ENCODE assay signal across 16 mouse cellular contexts in genomic region chr1:182362703-182363102, GRCm38 (mm10). TPM values are rescaled to one million over a fixed set of nuclear protein-coding genes. Genes with fewer than 3 reads are reported as not detected.
DNase-seq lines count a peak whose midpoint lies in the region; ATAC-seq and TF ChIP-seq lines count a peak whose summit lies in the region.
"Had no signal": no experiment of that assay in that cellular context is flagged by ENCODE, and none has a peak within 500 bp of the region (broad histone marks: within the 10 kb centered on the region; RNA-seq: fewer than 3 reads in every experiment).

No protein-coding gene starts in this region.

- no peak overlapping the region for H3K4me2 ChIP-seq in hindbrain, embryonic 14.5 days (replicated peaks)
- no peak overlapping the region for H3K4me2 ChIP-seq in hindbrain, embryonic 12.5 days (replicated peaks)
- H3K4me2 ChIP-seq in liver, embryonic 12.5 days: no peak overlapping the region
- peak overlapping the region; percentile 73 for H3K4me2 ChIP-seq in myocyte (ENCODE audit: low read depth)
- H3K4me2 ChIP-seq: limb, embryonic 13.5 days had no signal

- H3K79me2 ChIP-seq in myocyte (ENCODE audit: control insufficient read depth, insufficient read depth): no peaks in the 10 kb centered on the region

- H3K4me3 ChIP-seq in hindbrain, embryonic 14.5 days (replicated peaks; ENCODE audit: low read length): no peak overlapping the region
- H3K4me3 ChIP-seq in hindbrain, embryonic 12.5 days: no peak overlapping the region
- no peak overlapping the region for H3K4me3 ChIP-seq in liver, embryonic 12.5 days
- no peak overlapping the region for H3K4me3 ChIP-seq in myocyte
- H3K4me3 ChIP-seq: layer of hippocampus, adult 2 months; limb, embryonic 13.5 days had no signal

- no peak overlapping the region for H3K9ac ChIP-seq in hindbrain, embryonic 14.5 days
- no peak overlapping the region for H3K9ac ChIP-seq in hindbrain, embryonic 12.5 days
- no peak overlapping the region for H3K9ac ChIP-seq in liver, embryonic 12.5 days
- H3K9ac ChIP-seq: limb, embryonic 13.5 days had no signal

- H3K4me1 ChIP-seq in hindbrain, embryonic 14.5 days (replicated peaks; ENCODE audit: control insufficient read depth, insufficient read depth, low read length): no peaks in the 10 kb centered on the region
- 0 out of 2 replicates have a peak, but pooled peaks cover 3% of the 10 kb centered on the region for H3K4me1 ChIP-seq in hindbrain, embryonic 12.5 days
- 0 out of 2 replicates have a peak, but pooled peaks cover 7% of the 10 kb centered on the region for H3K4me1 ChIP-seq in liver, embryonic 12.5 days
- H3K4me1 ChIP-seq: limb, embryonic 13.5 days had no signal

- WGBS in hindbrain, embryonic 14.5 days: 93% methylated on average over 5 of the region's 5 CpGs
- WGBS in hindbrain, embryonic 12.5 days: 89% methylated on average over 5 of the region's 5 CpGs
- 82% methylated on average over 5 of the region's 5 CpGs for WGBS in liver, embryonic 12.5 days (ENCODE audit: insufficient replicate concordance)

- no peaks in the 10 kb centered on the region for H3K36me3 ChIP-seq in hindbrain, embryonic 14.5 days (replicated peaks; ENCODE audit: control insufficient read depth, insufficient read depth)
- no peaks in the 10 kb centered on the region for H3K36me3 ChIP-seq in hindbrain, embryonic 12.5 days
- H3K36me3 ChIP-seq in liver, embryonic 12.5 days: no peaks in the 10 kb centered on the region
- H3K36me3 ChIP-seq in myocyte (ENCODE audit: control insufficient read depth, insufficient read depth): no peaks in the 10 kb centered on the region
- H3K36me3 ChIP-seq: limb, embryonic 13.5 days had no signal

- DNase-seq in hindbrain, embryonic 14.5 days (ENCODE audit: low spot score): peak; percentile 5
- DNase-seq in c-Kit-negative CD71-positive TER-119-positive erythroid progenitor cells, embryonic 14.5 days (ENCODE audit: low read depth, low spot score): peak; percentile 31
- DNase-seq in layer of hippocampus, postnatal 25 days (ENCODE audit: extremely low spot score in 1 of 2, low spot score in 1 of 2): no peak
- no peak for DNase-seq in kidney, adult 8-10 months
- no peak for DNase-seq in thymus, postnatal 14 days
- DNase-seq: adrenal gland, postnatal 36 days; cerebellum, adult 9-10 months; heart, postnatal 4 days; thymus, adult 18-20 months had no signal

- H3ac ChIP-seq in myocyte (ENCODE audit: control insufficient read depth, insufficient read length): no peak overlapping the region

- TF ChIP-seq POLR2A in myocyte (IDR thresholded peaks at IDR 0.05; ENCODE audit: insufficient read length, low read depth): no peak

- H3K27me3 ChIP-seq in hindbrain, embryonic 14.5 days (ENCODE audit: control insufficient read depth, insufficient read depth, low read length): no peaks in the 10 kb centered on the region
- no peaks in the 10 kb centered on the region for H3K27me3 ChIP-seq in hindbrain, embryonic 12.5 days
- H3K27me3 ChIP-seq in liver, embryonic 12.5 days (replicated peaks): peaks cover 18% of the 10 kb centered on the region
- H3K27me3 ChIP-seq in myocyte (ENCODE audit: control insufficient read depth, insufficient read depth, insufficient read length): no peaks in the 10 kb centered on the region
- H3K27me3 ChIP-seq: limb, embryonic 13.5 days had no signal

- no peak overlapping the region for H3K27ac ChIP-seq in hindbrain, embryonic 14.5 days
- H3K27ac ChIP-seq in hindbrain, embryonic 12.5 days: no peak overlapping the region
- no peak overlapping the region for H3K27ac ChIP-seq in liver, embryonic 12.5 days
- H3K27ac ChIP-seq: layer of hippocampus, adult 2 months; limb, embryonic 13.5 days had no signal

- H3K9me3 ChIP-seq in hindbrain, embryonic 14.5 days (ENCODE audit: control insufficient read depth, low read length): no peaks in the 10 kb centered on the region
- no peaks in the 10 kb centered on the region for H3K9me3 ChIP-seq in hindbrain, embryonic 12.5 days (replicated peaks)
- no peaks in the 10 kb centered on the region for H3K9me3 ChIP-seq in liver, embryonic 12.5 days (replicated peaks)
- H3K9me3 ChIP-seq: limb, embryonic 13.5 days had no signal

- ATAC-seq in hindbrain, embryonic 14.5 days (ENCODE audit: low FRiP score): no peak
- no peak for ATAC-seq in hindbrain, embryonic 12.5 days (ENCODE audit: low FRiP score)
- ATAC-seq in liver, embryonic 12.5 days: peak; percentile 68
- ATAC-seq: forebrain, embryonic 14.5 days; midbrain, embryonic 16.5 days had no signal

TF ChIP-seq in myocyte, 11 proteins besides CTCF, POLR2A, EP300 and RAD21:
- TF ChIP-seq TCF12 (IDR thresholded peaks at IDR 0.05; ENCODE audit: insufficient read depth, poor library complexity, severe bottlenecking) (no peak), MAX (IDR thresholded peaks at IDR 0.05; ENCODE audit: low read depth) (no peak), REST (IDR thresholded peaks at IDR 0.05; ENCODE audit: insufficient read depth, insufficient read length) (no peak), CEBPB (IDR thresholded peaks at IDR 0.05; ENCODE audit: insufficient read depth, poor library complexity, severe bottlenecking) (no peak), E2F4 (IDR thresholded peaks at IDR 0.05; ENCODE audit: insufficient read depth) (no peak), TCF3 (IDR thresholded peaks at IDR 0.05; ENCODE audit: insufficient read length, low read depth) (no peak)

RNA-seq across cellular contexts. Expression of gene Fbxo28, which starts 21.3 kb away (rescaled TPM):
- polyA plus RNA-seq in hindbrain, embryonic 14.5 days (2014; fragmentation: Nextera tagmentation; extraction: Ambion mirVana): 35.8 and 40.2 TPM in 2 replicates
- 35.9 and 36.5 TPM in 2 replicates for polyA plus RNA-seq in hindbrain, embryonic 12.5 days (2016; fragmentation: Nextera tagmentation; extraction: Ambion mirVana)
- 11.5 and 12.7 TPM in 2 replicates for polyA plus RNA-seq in liver, embryonic 12.5 days (2016; fragmentation: Nextera tagmentation; extraction: Ambion mirVana)
- polyA plus RNA-seq in myocyte (2012; fragmentation: generic; extraction: Trizol): 16.9 TPM
- total RNA-seq in layer of hippocampus, postnatal 25 days (2021): 10 to 100 TPM; 42.5 to 50.4 TPM

RNA-seq across cellular contexts. Expression of gene Trp53bp2, which starts 46.3 kb away (rescaled TPM):
- polyA plus RNA-seq in hindbrain, embryonic 14.5 days (2014; fragmentation: Nextera tagmentation; extraction: Ambion mirVana): 19.5 and 21.6 TPM in 2 replicates
- 31.9 and 32.7 TPM in 2 replicates for polyA plus RNA-seq in hindbrain, embryonic 12.5 days (2016; fragmentation: Nextera tagmentation; extraction: Ambion mirVana)
- 5.3 and 5.6 TPM in 2 replicates for polyA plus RNA-seq in liver, embryonic 12.5 days (2016; fragmentation: Nextera tagmentation; extraction: Ambion mirVana)
- polyA plus RNA-seq in myocyte (2012; fragmentation: generic; extraction: Trizol): 6.4 TPM
- total RNA-seq in layer of hippocampus, postnatal 25 days (2021): 10 to 100 TPM; 26.0 to 29.3 TPM

Comparison
In these comparisons a context has a peak if more than half of its experiments do, and no peak if none do; other contexts are left out.
1. DNase-seq: peak in hindbrain, embryonic 14.5 days (single experiment) and c-Kit-negative CD71-positive TER-119-positive erythroid progenitor cells, embryonic 14.5 days (single experiment); none in layer of hippocampus, postnatal 25 days (0 of 2), kidney, adult 8-10 months (0 of 2) and thymus, postnatal 14 days (single experiment).